Mouse (Mus musculus): ENCODE data around the gene Slc7a5.

Slc7a5 gene

GRCm38 (mm10) chr8:121936391-121936790 lies 28.9 kb upstream of the Slc7a5 start:
- no peak for DNase-seq (ENCODE audit: low spot score in 2 of 2)

- DNase-seq (ENCODE audit: low spot score in 2 of 2): peak; percentile 57 to 61
Measured at GRCm38 (mm10) chr8:121935341-121936294, 28.1 kb upstream of the Slc7a5 start.

GRCm38 (mm10) chr8:121934923-121935322 lies 27.4 kb upstream of the Slc7a5 start:
- DNase-seq (ENCODE audit: low spot score in 2 of 2): no peak

- no peak for DNase-seq (ENCODE audit: low spot score in 2 of 2)
Measured at GRCm38 (mm10) chr8:121934506-121934905, 27.0 kb upstream of the Slc7a5 start.

GRCm38 (mm10) chr8:121932668-121933520 lies 25.4 kb upstream of the Slc7a5 start:
- no peak for DNase-seq (ENCODE audit: low spot score in 2 of 2)

- DNase-seq (ENCODE audit: low spot score in 2 of 2): no peak
Measured at GRCm38 (mm10) chr8:121932026-121932667, 24.7 kb upstream of the Slc7a5 start.

- DNase-seq (ENCODE audit: low spot score in 2 of 2): no peak
Measured at GRCm38 (mm10) chr8:121931571-121931970, 24.1 kb upstream of the Slc7a5 start.

GRCm38 (mm10) chr8:121930047-121930446 lies 22.6 kb upstream of the Slc7a5 start:
- DNase-seq (ENCODE audit: low spot score in 2 of 2): no peak

GRCm38 (mm10) chr8:121927316-121927715 lies 19.8 kb upstream of the Slc7a5 start:
- DNase-seq (ENCODE audit: low spot score in 2 of 2): no peak

GRCm38 (mm10) chr8:121926266-121926665 lies 18.8 kb upstream of the Slc7a5 start:
- DNase-seq (ENCODE audit: low spot score in 2 of 2): no peak

GRCm38 (mm10) chr8:121925624-121926023 lies 18.1 kb upstream of the Slc7a5 start:
- DNase-seq (ENCODE audit: low spot score in 2 of 2): peak; percentile 62 to 64

- DNase-seq (ENCODE audit: low spot score in 2 of 2): no peak
Measured at GRCm38 (mm10) chr8:121924681-121925080, 17.2 kb upstream of the Slc7a5 start.

- no peak for DNase-seq (ENCODE audit: low spot score in 2 of 2)
Measured at GRCm38 (mm10) chr8:121922101-121922500, 14.6 kb upstream of the Slc7a5 start.

GRCm38 (mm10) chr8:121921582-121921981 lies 14.1 kb upstream of the Slc7a5 start:
- no peak for DNase-seq (ENCODE audit: low spot score in 2 of 2)

- no peak for DNase-seq (ENCODE audit: low spot score in 2 of 2)
Measured at GRCm38 (mm10) chr8:121919731-121920130, 12.2 kb upstream of the Slc7a5 start.

GRCm38 (mm10) chr8:121919158-121919557 lies 11.7 kb upstream of the Slc7a5 start:
- DNase-seq (ENCODE audit: low spot score in 2 of 2): no peak

GRCm38 (mm10) chr8:121913378-121913777 lies 5.9 kb upstream of the Slc7a5 start:
- DNase-seq (ENCODE audit: low spot score in 2 of 2): no peak

- DNase-seq (ENCODE audit: low spot score in 2 of 2): no peak
Measured at GRCm38 (mm10) chr8:121912831-121913230, 5.3 kb upstream of the Slc7a5 start.

- no peak for DNase-seq (ENCODE audit: low spot score in 2 of 2)
Measured at GRCm38 (mm10) chr8:121911987-121912386, 4.5 kb upstream of the Slc7a5 start.

GRCm38 (mm10) chr8:121911400-121911799 lies 3.9 kb upstream of the Slc7a5 start:
- no peak for DNase-seq (ENCODE audit: low spot score in 2 of 2)

GRCm38 (mm10) chr8:121909663-121910062 lies 2.2 kb upstream of the Slc7a5 start:
- peak; percentile 45 to 58 for DNase-seq (ENCODE audit: low spot score in 2 of 2)

GRCm38 (mm10) chr8:121909148-121909541 lies 1.7 kb upstream of the Slc7a5 start:
- DNase-seq (ENCODE audit: low spot score in 2 of 2): no peak

Data from right cerebral cortex, postnatal 36 days (tissue).